9 mouse cellular contexts compared by ENCODE assay signal in genomic region chr8:70880126-70880525, GRCm38 (mm10). TPM values are rescaled to one million over a fixed set of nuclear protein-coding genes. Genes with fewer than 3 reads are reported as not detected.
A peak's percentile ranks its signal among the peaks of the same experiment; 100 is the strongest.
DNase-seq lines count a peak whose midpoint lies in the region; ATAC-seq lines count a peak whose summit lies in the region.
"Had no signal": no experiment of that assay in that cellular context is flagged by ENCODE, and none has a peak within 500 bp of the region (broad histone marks: within the 10 kb centered on the region; RNA-seq: fewer than 3 reads in every experiment).

No protein-coding gene starts in this region.

- peak overlapping the region; percentile 25; the same call in 1 of the 2 replicates for H3K9ac ChIP-seq in heart, embryonic 14.5 days (ENCODE audit: low read length)
- H3K9ac ChIP-seq in midbrain, embryonic 13.5 days (replicated peaks): peak overlapping the region; percentile 34; the same call in 1 of the 2 replicates

- peak; percentile 56 for ATAC-seq in frontal cortex, adult (ENCODE audit: low TSS enrichment)
- ATAC-seq in heart, embryonic 14.5 days (ENCODE audit: insufficient number of reproducible peaks, insufficient read depth, low FRiP score, low read depth): no peak
- 0 out of 2 replicates have a peak, but pooled peaks have one; percentile 22 for ATAC-seq in midbrain, embryonic 13.5 days

- no peak overlapping the region for H3K4me2 ChIP-seq in heart, embryonic 14.5 days (ENCODE audit: low read length)
- no peak overlapping the region for H3K4me2 ChIP-seq in midbrain, embryonic 13.5 days (replicated peaks)

- no peaks in the 10 kb centered on the region for H3K9me3 ChIP-seq in heart, embryonic 14.5 days (ENCODE audit: control insufficient read depth, low read length)
- no peaks in the 10 kb centered on the region for H3K9me3 ChIP-seq in midbrain, embryonic 13.5 days

- DNase-seq in frontal cortex, postnatal 25 days (ENCODE audit: low spot score in 2 of 2): no peak
- DNase-seq in urinary bladder, postnatal 10 days (ENCODE audit: low spot score): peak; percentile 8
- no peak for DNase-seq in urinary bladder, postnatal 4 days (ENCODE audit: low spot score in 2 of 2)
- DNase-seq in natural killer cell, adult 2 months (ENCODE audit: low spot score in 2 of 2): no peak
- no peak for DNase-seq in urinary bladder, adult 18-20 months (ENCODE audit: low spot score in 2 of 2)

- H3K36me3 ChIP-seq in heart, embryonic 14.5 days (ENCODE audit: control insufficient read depth, insufficient read depth, low read length): no peaks in the 10 kb centered on the region
- no peaks in the 10 kb centered on the region for H3K36me3 ChIP-seq in midbrain, embryonic 13.5 days

- H3K27ac ChIP-seq in heart, embryonic 14.5 days (replicated peaks in 1 of 2; ENCODE audit: control insufficient read depth in 1 of 2, insufficient read depth in 1 of 2, low read depth in 2 of 2, low read length in 2 of 2): no peak overlapping the region
- no peak overlapping the region for H3K27ac ChIP-seq in midbrain, embryonic 13.5 days

- H3K4me3 ChIP-seq in heart, embryonic 14.5 days (ENCODE audit: control insufficient read depth in 1 of 2, insufficient read depth in 1 of 2, low read depth in 1 of 2, low read length in 2 of 2): no peak overlapping the region
- no peak overlapping the region for H3K4me3 ChIP-seq in midbrain, embryonic 13.5 days (replicated peaks)

- H3K4me1 ChIP-seq in heart, embryonic 14.5 days (ENCODE audit: control insufficient read depth in 2 of 2, insufficient read depth in 2 of 2, low read length in 2 of 2): peaks cover 10% of the 10 kb centered on the region in 2 experiments
- H3K4me1 ChIP-seq in midbrain, embryonic 13.5 days (replicated peaks): 0 out of 2 replicates have a peak, but pooled peaks cover 4% of the 10 kb centered on the region

- no peaks in the 10 kb centered on the region for H3K27me3 ChIP-seq in heart, embryonic 14.5 days (ENCODE audit: control insufficient read depth, insufficient read depth, low read length)
- H3K27me3 ChIP-seq in midbrain, embryonic 13.5 days: 0 out of 2 replicates have a peak, but pooled peaks cover 4% of the 10 kb centered on the region
- H3K27me3 ChIP-seq: CH12.LX had no signal

- WGBS in heart, embryonic 14.5 days: 3% methylated on average over 4 of the region's 4 CpGs
- WGBS in midbrain, embryonic 13.5 days: 9% methylated on average over 4 of the region's 4 CpGs

RNA-seq across cellular contexts. Expression of gene Ccdc124, which starts 6.4 kb away (rescaled TPM):
- 78.5 and 78.7 TPM in 2 replicates for polyA plus RNA-seq in heart, embryonic 14.5 days (2014; fragmentation: Nextera tagmentation; extraction: Ambion mirVana)
- 160 TPM in 2 replicates for polyA plus RNA-seq in midbrain, embryonic 13.5 days (2015; fragmentation: Nextera tagmentation; extraction: Ambion mirVana)

RNA-seq across cellular contexts. Expression of gene Slc5a5, which starts 12.4 kb away (rescaled TPM):
- polyA plus RNA-seq in heart, embryonic 14.5 days (2014; fragmentation: Nextera tagmentation; extraction: Ambion mirVana): not detected in 2 replicates
- polyA plus RNA-seq in midbrain, embryonic 13.5 days (2015; fragmentation: Nextera tagmentation; extraction: Ambion mirVana): 0.67 and 0.73 TPM in 2 replicates

RNA-seq across cellular contexts. Expression of gene Kcnn1, which starts 17.1 kb away (rescaled TPM):
- polyA plus RNA-seq in heart, embryonic 14.5 days (2014; fragmentation: Nextera tagmentation; extraction: Ambion mirVana): 1.8 and 2.2 TPM in 2 replicates
- polyA plus RNA-seq in midbrain, embryonic 13.5 days (2015; fragmentation: Nextera tagmentation; extraction: Ambion mirVana): 19.6 and 26.9 TPM in 2 replicates

RNA-seq across cellular contexts. Expression of gene Rpl18a, which starts 17.1 kb away (rescaled TPM):
- 3,308 and 3,796 TPM in 2 replicates for polyA plus RNA-seq in heart, embryonic 14.5 days (2014; fragmentation: Nextera tagmentation; extraction: Ambion mirVana)
- 2,682 and 2,717 TPM in 2 replicates for polyA plus RNA-seq in midbrain, embryonic 13.5 days (2015; fragmentation: Nextera tagmentation; extraction: Ambion mirVana)

RNA-seq across cellular contexts. Expression of gene Map1s, which starts 25.6 kb away (rescaled TPM):
- 24.8 and 29.9 TPM in 2 replicates for polyA plus RNA-seq in heart, embryonic 14.5 days (2014; fragmentation: Nextera tagmentation; extraction: Ambion mirVana)
- polyA plus RNA-seq in midbrain, embryonic 13.5 days (2015; fragmentation: Nextera tagmentation; extraction: Ambion mirVana): 61.0 and 62.5 TPM in 2 replicates
